Mouse (Mus musculus): ENCODE results near the gene Rnf217. TPM values are rescaled to one million over a fixed set of nuclear protein-coding genes. Genes with fewer than 3 reads are reported as not detected.

Gene Rnf217
- polyA plus RNA-seq, 1 experiment from 2014 or later, result 1.6 TPM

- Histone ChIP-seq H3K36me3 (no peaks in the 10 kb centered on the region), H3K4me2 (replicated peaks) (no peak overlapping the region), H3K27ac (replicated peaks) (no peak overlapping the region), H3K4me3 (no peak overlapping the region), H3K9me3 (no peaks in the 10 kb centered on the region), H3K27me3 (no peaks in the 10 kb centered on the region), H3K4me1 (peaks cover 9% of the 10 kb centered on the region), H3K9ac (replicated peaks) (no peak overlapping the region)
- 90% methylated on average over 3 of the region's 3 CpGs for WGBS
- no peak for ATAC-seq (ENCODE audit: low FRiP score, low read depth)
Observed at GRCm38 (mm10) chr10:31525705-31526104, 83.3 kb downstream of the Rnf217 start.

GRCm38 (mm10) chr10:31519420-31519819 lies 89.6 kb downstream of the Rnf217 start:
- 70% methylated on average over 1 of the region's 1 CpGs for WGBS
- ATAC-seq (ENCODE audit: low FRiP score, low read depth), result no peak

GRCm38 (mm10) chr10:31518210-31518609 lies 90.8 kb downstream of the Rnf217 start:
- Histone ChIP-seq H3K9ac (replicated peaks) (no peak overlapping the region), H3K9me3 (no peaks in the 10 kb centered on the region), H3K4me2 (replicated peaks) (no peak overlapping the region), H3K36me3 (no peaks in the 10 kb centered on the region), H3K27ac (replicated peaks) (no peak overlapping the region), H3K4me3 (no peak overlapping the region), H3K27me3 (no peaks in the 10 kb centered on the region), H3K4me1 (0 out of 2 replicates have a peak, but pooled peaks cover 6% of the 10 kb centered on the region)
- WGBS, result 94% methylated on average over 4 of the region's 4 CpGs
- no peak for ATAC-seq (ENCODE audit: low FRiP score, low read depth)

More at GRCm38 (mm10) chr10:31519420-31519819, 89.6 kb downstream of the Rnf217 start:
- 0 out of 2 replicates have a peak, but pooled peaks cover 6% of the 10 kb centered on the region for H3K4me1 ChIP-seq
- no peak overlapping the region for H3K4me2 ChIP-seq (replicated peaks)
- no peak overlapping the region for H3K27ac ChIP-seq (replicated peaks)
- H3K9me3 ChIP-seq, result no peaks in the 10 kb centered on the region
- H3K36me3 ChIP-seq, result no peaks in the 10 kb centered on the region
- H3K27me3 ChIP-seq, result no peaks in the 10 kb centered on the region
- H3K9ac ChIP-seq (replicated peaks), result no peak overlapping the region
- H3K4me3 ChIP-seq, result no peak overlapping the region

GRCm38 (mm10) chr10:31517192-31517591 lies 91.8 kb downstream of the Rnf217 start:
- no peak overlapping the region for H3K4me3 ChIP-seq
- H3K36me3 ChIP-seq, result no peaks in the 10 kb centered on the region
- H3K27me3 ChIP-seq, result no peaks in the 10 kb centered on the region
- WGBS, result 90% methylated on average over 4 of the region's 4 CpGs
- no peak for ATAC-seq (ENCODE audit: low FRiP score, low read depth)
- no peak overlapping the region for H3K9ac ChIP-seq (replicated peaks)
- H3K4me1 ChIP-seq, result 0 out of 2 replicates have a peak, but pooled peaks cover 6% of the 10 kb centered on the region
- no peaks in the 10 kb centered on the region for H3K9me3 ChIP-seq
- no peak overlapping the region for H3K27ac ChIP-seq (replicated peaks)
- H3K4me2 ChIP-seq (replicated peaks), result no peak overlapping the region

GRCm38 (mm10) chr10:31515897-31516296 lies 93.1 kb downstream of the Rnf217 start:
- no peak overlapping the region for H3K27ac ChIP-seq (replicated peaks)
- no peaks in the 10 kb centered on the region for H3K36me3 ChIP-seq
- ATAC-seq (ENCODE audit: low FRiP score, low read depth), result peak; percentile 34; the same call in 1 of the 2 replicates
- H3K4me1 ChIP-seq, result 0 out of 2 replicates have a peak, but pooled peaks cover 6% of the 10 kb centered on the region
- H3K9ac ChIP-seq (replicated peaks), result no peak overlapping the region
- no peaks in the 10 kb centered on the region for H3K9me3 ChIP-seq
- 68% methylated on average over 1 of the region's 1 CpGs for WGBS
- no peak overlapping the region for H3K4me3 ChIP-seq
- H3K4me2 ChIP-seq (replicated peaks), result no peak overlapping the region
- no peaks in the 10 kb centered on the region for H3K27me3 ChIP-seq

GRCm38 (mm10) chr10:31504134-31504551 lies 104.8 kb downstream of the Rnf217 start:
- Histone ChIP-seq H3K9ac (replicated peaks) (no peak overlapping the region), H3K9me3 (0 out of 2 replicates have a peak, but pooled peaks cover 2% of the 10 kb centered on the region), H3K4me1 (no peaks in the 10 kb centered on the region), H3K4me3 (no peak overlapping the region), H3K36me3 (no peaks in the 10 kb centered on the region), H3K4me2 (replicated peaks) (no peak overlapping the region), H3K27ac (replicated peaks) (no peak overlapping the region), H3K27me3 (no peaks in the 10 kb centered on the region)
- WGBS, result 56% methylated on average over 3 of the region's 3 CpGs
- ATAC-seq (ENCODE audit: low FRiP score, low read depth), result peak; percentile 30; the same call in 1 of the 2 replicates

GRCm38 (mm10) chr10:31503542-31504133 lies 105.3 kb downstream of the Rnf217 start:
- ATAC-seq (ENCODE audit: low FRiP score, low read depth), result no peak
- Histone ChIP-seq H3K4me3 (no peak overlapping the region), H3K36me3 (no peaks in the 10 kb centered on the region), H3K27ac (replicated peaks) (no peak overlapping the region), H3K27me3 (no peaks in the 10 kb centered on the region), H3K4me2 (replicated peaks) (no peak overlapping the region), H3K9ac (replicated peaks) (no peak overlapping the region), H3K4me1 (no peaks in the 10 kb centered on the region), H3K9me3 (no peaks in the 10 kb centered on the region)
- 82% methylated on average over 8 of the region's 8 CpGs for WGBS

GRCm38 (mm10) chr10:31501644-31502043 lies 107.3 kb downstream of the Rnf217 start:
- Histone ChIP-seq H3K4me1 (no peaks in the 10 kb centered on the region), H3K4me2 (replicated peaks) (no peak overlapping the region), H3K36me3 (no peaks in the 10 kb centered on the region), H3K9ac (replicated peaks) (no peak overlapping the region), H3K27ac (replicated peaks) (no peak overlapping the region), H3K9me3 (no peaks in the 10 kb centered on the region), H3K27me3 (no peaks in the 10 kb centered on the region), H3K4me3 (no peak overlapping the region)
- no peak for ATAC-seq (ENCODE audit: low FRiP score, low read depth)
- 89% methylated on average over 5 of the region's 5 CpGs for WGBS

- WGBS, result 91% methylated on average over 2 of the region's 2 CpGs
Observed at GRCm38 (mm10) chr10:31496931-31497330, 112.1 kb downstream of the Rnf217 start.

GRCm38 (mm10) chr10:31495826-31496225 lies 113.2 kb downstream of the Rnf217 start:
- H3K9ac ChIP-seq (replicated peaks), result no peak overlapping the region

More at GRCm38 (mm10) chr10:31496931-31497330, 112.1 kb downstream of the Rnf217 start:
- H3K27ac ChIP-seq (replicated peaks), result no peak overlapping the region
- H3K9me3 ChIP-seq, result no peaks in the 10 kb centered on the region
- H3K36me3 ChIP-seq, result no peaks in the 10 kb centered on the region
- no peak overlapping the region for H3K4me3 ChIP-seq
- H3K9ac ChIP-seq (replicated peaks), result no peak overlapping the region
- ATAC-seq (ENCODE audit: low FRiP score, low read depth), result no peak
- no peak overlapping the region for H3K4me2 ChIP-seq (replicated peaks)
- H3K4me1 ChIP-seq, result no peaks in the 10 kb centered on the region
- H3K27me3 ChIP-seq, result no peaks in the 10 kb centered on the region

GRCm38 (mm10) chr10:31494296-31494695 lies 114.7 kb downstream of the Rnf217 start:
- H3K4me1 ChIP-seq, result no peaks in the 10 kb centered on the region
- 92% methylated on average over 1 of the region's 1 CpGs for WGBS
- H3K9me3 ChIP-seq, result no peaks in the 10 kb centered on the region
- no peaks in the 10 kb centered on the region for H3K27me3 ChIP-seq
- no peak for ATAC-seq (ENCODE audit: low FRiP score, low read depth)
- H3K9ac ChIP-seq (replicated peaks), result no peak overlapping the region
- no peak overlapping the region for H3K27ac ChIP-seq (replicated peaks)
- no peak overlapping the region for H3K4me2 ChIP-seq (replicated peaks)
- 0 out of 2 replicates have a peak, but pooled peaks cover 10% of the 10 kb centered on the region for H3K36me3 ChIP-seq
- H3K4me3 ChIP-seq, result no peak overlapping the region

More at GRCm38 (mm10) chr10:31495826-31496225, 113.2 kb downstream of the Rnf217 start:
- Histone ChIP-seq H3K4me3 (no peak overlapping the region), H3K27me3 (no peaks in the 10 kb centered on the region), H3K9me3 (no peaks in the 10 kb centered on the region), H3K4me1 (no peaks in the 10 kb centered on the region), H3K4me2 (replicated peaks) (no peak overlapping the region), H3K27ac (replicated peaks) (no peak overlapping the region), H3K36me3 (no peaks in the 10 kb centered on the region)
- WGBS, result 89% methylated on average over 3 of the region's 3 CpGs
- ATAC-seq (ENCODE audit: low FRiP score, low read depth), result no peak

GRCm38 (mm10) chr10:31467043-31467898 lies 141.7 kb downstream of the Rnf217 start:
- Histone ChIP-seq H3K9me3 (no peaks in the 10 kb centered on the region), H3K9ac (replicated peaks) (no peak overlapping the region), H3K4me3 (no peak overlapping the region), H3K27me3 (no peaks in the 10 kb centered on the region), H3K4me2 (replicated peaks) (no peak overlapping the region), H3K36me3 (no peaks in the 10 kb centered on the region), H3K27ac (replicated peaks) (no peak overlapping the region), H3K4me1 (no peaks in the 10 kb centered on the region)
- no peak for ATAC-seq (ENCODE audit: low FRiP score, low read depth)
- 72% methylated on average over 10 of the region's 10 CpGs for WGBS
